Mouse (Mus musculus) thymus, postnatal 10 days (tissue): ENCODE data around the gene Hnrnpu.
"Not testable (repeated sequence)": the region's sequence is repeated elsewhere in the genome, so short reads cannot be mapped to it uniquely, and the experiment has no call there.

Source experiments
- DNase-seq, 2 experiments: peaks; one replicate each; pipeline ENCODE4 v3.0.0; 2021; ENCODE audit warnings: low spot score in 2 of 2

Hnrnpu gene

DNA sequence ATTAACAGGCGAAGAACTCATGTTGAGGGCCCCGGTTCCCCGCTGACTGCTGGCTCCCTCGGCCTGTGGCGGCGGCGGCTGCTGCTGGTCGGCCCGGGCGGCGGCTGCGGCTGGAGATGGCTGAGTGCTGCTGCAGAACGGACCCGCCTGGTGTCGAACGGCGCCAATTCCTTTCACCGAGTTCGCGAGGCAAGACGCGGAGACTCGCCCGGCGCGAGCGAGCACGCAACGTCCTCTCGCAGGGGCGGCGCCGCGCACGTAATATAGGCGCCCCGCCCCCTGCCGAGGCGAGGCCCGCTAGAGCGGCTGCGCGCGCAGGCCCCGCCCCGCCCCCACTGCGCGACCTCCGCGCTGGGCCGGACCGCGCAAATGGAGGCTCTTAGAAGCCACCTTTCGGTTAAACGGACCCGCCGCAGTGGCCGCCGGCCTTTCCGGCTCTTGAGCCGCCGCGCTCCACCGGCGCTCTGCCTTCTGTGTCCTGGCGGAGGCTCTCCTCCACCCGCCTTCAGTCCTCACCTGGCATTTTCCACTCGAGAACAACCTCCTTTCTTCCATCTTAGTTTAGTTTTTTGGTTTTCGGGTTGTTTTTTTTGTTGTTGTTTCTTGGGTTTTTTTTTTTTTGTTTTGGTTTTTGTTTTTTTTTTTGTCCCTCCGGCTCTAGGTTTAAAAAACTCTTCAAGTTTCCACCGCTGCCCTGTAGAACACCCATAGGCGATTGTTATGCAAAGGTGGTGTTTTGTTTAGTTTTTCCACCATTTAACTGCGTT lies at the start of gene Hnrnpu:
Gene Hnrnpu (minus strand): TSS at position 247 of the 767 bp plus-strand sequence.
- peak; percentile 91 to 96 for DNase-seq

DNA sequence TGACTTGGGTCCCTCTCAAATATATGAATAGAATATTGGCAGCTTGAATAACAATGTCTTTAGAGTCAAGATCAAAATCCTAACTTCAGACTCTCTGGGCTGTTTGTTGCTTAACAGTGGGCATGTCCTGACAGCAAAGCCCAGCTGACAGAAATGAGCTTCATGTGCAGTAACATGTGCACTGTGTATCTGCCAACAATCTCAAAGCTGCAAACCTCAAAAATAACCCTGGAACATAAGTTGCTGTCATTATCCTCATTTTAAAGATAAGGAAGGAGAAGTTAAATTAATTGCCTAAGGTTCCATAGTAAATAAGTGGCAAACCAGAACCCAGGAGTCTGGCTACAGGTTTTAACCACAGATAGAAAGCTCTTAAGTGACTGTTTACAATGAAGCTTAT lies 44.6 kb upstream of the Hnrnpu start:
- no peak for DNase-seq

DNA sequence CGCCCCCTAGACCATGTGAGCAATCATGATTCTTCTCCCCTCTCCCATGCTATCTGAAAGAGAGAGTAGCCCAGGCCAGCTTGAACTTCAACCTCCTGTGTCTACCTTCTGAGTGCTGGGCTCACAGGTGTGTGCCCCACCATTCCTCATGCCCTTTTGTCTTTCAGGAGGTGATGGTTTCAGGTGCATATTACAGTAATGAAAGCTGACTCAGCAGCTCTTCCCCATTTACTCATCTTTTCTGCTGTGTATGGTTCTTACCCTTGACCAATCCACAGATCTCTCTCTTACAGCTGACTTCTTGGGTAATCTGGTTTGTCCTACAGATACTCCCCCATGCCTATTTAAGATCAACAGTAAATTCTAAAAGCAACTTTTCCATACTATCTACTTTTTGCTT lies 41.6 kb upstream of the Hnrnpu start:
- no peak for DNase-seq

- no peak for DNase-seq
Observed at GRCm38 (mm10) chr1:178378115-178378514, 40.5 kb upstream of the Hnrnpu start.

DNA sequence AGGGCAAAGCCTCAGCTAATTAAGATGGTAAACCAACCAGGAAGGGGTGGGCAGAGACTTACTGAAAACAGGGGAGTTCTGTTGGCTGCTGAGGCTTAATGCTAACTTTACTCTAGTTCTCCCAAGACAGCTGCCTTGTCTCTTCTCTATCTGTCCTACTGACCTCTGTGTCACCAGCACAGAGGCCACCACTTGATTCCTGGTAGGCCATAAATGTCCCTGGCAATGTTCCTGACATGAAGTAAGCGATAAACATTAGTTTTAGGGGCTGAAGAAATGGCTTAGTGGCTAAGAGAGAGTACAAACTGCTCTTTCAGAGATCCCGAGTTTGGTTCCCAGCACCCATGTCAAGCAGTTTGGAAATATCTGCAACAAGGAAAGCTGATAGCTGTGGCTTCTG lies 39.3 kb upstream of the Hnrnpu start:
- DNase-seq, result no peak

- no peak for DNase-seq
Observed at GRCm38 (mm10) chr1:178376061-178376460, 38.5 kb upstream of the Hnrnpu start.

DNA sequence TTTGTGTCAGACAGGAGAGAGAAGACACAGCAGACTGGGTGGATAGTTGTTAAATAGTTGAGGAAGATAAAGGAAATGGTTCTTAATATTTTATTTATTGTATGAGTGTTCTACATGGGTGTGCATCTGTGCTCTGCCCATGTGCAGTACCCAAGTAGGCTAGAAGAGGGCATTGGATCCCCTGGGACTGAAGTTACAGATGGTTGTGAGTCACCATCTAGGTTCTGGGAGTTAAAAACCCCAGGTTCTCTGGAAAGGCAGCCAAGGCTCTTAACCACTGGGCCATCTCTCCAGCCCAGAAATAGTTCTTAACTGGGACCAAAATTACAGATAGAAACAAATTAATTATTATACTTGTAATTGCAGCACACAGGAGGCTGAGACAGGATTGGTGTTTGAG lies 37.8 kb upstream of the Hnrnpu start:
- DNase-seq, result no peak

DNA sequence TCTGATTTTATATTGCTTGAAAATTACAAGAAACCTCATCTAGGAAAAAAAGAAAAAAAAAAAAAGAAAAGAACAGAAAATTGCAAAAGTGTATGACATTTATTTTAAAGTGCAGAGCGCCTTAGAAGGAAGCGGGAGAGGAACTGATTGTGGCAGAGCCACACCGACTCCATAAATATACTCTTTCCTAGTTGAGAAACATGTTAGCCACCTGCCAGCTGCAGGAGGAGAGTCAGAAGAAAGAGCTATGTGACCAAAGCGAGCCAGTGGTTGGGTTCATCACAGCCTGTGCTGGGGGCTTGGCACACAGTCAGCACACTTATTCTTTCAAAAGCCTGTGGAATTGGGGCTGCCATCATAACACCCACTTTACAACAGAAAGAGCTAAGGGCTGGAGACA lies 35.1 kb upstream of the Hnrnpu start:
- no peak for DNase-seq

DNA sequence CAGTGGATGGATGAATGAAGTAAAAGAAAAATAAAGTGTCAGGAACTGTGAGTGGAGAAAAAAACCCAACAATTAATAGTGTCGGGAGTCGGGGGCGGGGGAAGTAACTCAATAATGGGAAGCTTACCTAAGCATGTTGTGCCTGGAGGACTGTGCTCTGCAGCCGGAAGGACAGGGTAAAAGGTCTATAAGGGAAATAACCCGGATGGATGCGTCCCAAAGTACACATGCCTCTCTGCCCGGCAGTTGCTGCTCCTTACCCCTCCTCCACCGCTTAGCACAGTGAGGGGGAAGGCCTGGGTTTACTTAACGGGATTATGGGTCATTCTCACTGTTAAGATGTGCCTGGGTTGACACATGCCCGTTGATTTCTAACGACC lies 31.7 kb upstream of the Hnrnpu start:
- peak; percentile 25 to 39 for DNase-seq

DNA sequence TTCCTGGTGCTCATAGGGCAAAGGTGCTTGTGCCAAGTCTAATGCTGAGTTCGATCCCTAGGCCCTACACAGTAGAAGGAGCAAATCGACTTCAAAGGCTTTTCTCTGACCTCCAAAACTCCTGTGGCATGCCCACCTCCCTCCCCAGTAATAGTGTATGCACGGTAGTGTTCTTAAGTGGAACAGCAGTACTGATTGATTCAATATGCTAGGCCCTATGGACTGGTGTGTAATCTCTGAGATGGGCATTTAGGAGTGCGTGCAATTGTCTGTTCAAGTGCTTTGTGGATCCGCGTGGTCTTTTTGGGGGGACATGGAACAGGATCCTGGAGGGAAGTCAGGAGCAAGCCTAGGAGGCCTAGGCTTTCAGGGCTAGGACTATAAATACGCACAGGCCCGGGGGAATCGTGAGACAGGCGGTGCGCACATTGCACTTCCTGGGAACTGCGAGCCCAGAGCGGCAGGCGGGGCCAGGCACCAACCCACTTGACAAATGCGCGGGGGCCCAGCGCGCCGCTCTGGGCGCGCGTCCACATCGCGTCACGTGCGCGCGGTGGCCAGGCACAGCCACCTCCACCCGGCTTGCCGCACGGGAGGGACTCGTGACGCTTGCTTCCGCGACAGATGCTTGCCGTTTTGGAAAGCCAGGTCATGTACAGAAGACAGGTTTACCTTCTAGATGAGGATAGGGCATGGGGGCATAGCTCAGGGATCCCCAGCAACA lies 31.1 kb upstream of the Hnrnpu start:
- DNase-seq, result peak; percentile 81 to 85

DNA sequence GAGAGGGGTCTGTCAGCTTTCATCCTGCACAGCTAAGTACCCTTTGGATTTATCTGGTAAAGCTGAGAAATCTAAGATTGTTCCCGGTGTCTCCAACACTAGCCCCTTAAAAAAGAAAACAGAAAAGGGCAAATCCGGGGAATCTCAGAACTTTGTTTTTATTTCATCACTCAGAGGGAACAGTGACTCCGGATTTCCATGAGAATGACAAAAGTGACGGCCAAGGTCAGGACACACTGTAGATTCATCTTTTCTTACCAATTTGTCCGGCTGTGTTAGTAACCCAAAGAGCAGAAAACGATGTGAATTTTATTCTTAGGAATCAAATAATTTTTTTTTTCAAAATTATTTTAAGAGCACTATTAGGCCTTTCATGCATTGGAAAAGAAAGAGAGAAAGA lies 30.5 kb upstream of the Hnrnpu start:
- DNase-seq, result no peak

- DNase-seq, result no peak
Observed at GRCm38 (mm10) chr1:178365171-178365570, 27.6 kb upstream of the Hnrnpu start.

GRCm38 (mm10) chr1:178360702-178361101 lies 23.1 kb upstream of the Hnrnpu start:
- peak in 1 of 2 experiments; percentile 26 for DNase-seq

DNA sequence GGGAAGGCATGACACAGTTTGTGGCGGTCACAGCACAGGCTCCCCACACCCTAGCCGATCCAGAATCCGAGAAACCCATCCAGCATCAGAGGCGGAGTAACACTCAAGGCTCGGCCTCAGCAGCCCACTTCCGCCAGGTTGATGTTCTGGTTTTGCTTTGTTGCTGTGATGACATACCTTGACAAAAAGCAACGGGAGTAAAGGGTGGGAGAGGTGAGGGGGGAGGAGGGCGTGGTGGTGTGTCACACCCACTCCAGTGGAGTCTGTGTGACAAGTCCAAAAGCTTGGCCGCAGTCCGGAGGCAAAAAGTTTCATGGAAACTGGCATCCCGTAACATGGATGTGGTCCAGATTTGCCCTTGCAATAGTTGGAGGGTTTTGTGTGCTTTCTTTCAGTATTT lies 22.7 kb upstream of the Hnrnpu start:
- DNase-seq, result no peak

GRCm38 (mm10) chr1:178357776-178358710 lies 20.4 kb upstream of the Hnrnpu start:
- DNase-seq, result no peak

DNA sequence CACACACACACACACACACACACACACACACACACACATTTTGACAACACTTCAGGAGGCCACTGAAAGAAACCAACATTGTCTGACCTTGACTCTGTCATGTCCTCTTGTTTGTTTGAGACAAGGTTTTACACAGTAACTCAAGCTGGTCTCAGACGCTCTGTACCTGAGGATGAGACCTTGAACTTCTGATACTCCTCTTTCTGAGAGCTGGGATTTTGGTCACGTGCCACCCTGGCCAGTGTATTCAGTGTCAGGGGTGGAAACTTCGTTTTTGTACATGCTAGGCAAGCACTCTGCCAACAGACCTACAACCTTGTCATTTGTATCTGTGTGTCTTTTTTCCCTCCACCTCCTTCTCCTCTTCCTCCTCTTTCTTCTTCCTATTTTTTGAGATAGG lies 17.0 kb upstream of the Hnrnpu start:
- no peak for DNase-seq

DNA sequence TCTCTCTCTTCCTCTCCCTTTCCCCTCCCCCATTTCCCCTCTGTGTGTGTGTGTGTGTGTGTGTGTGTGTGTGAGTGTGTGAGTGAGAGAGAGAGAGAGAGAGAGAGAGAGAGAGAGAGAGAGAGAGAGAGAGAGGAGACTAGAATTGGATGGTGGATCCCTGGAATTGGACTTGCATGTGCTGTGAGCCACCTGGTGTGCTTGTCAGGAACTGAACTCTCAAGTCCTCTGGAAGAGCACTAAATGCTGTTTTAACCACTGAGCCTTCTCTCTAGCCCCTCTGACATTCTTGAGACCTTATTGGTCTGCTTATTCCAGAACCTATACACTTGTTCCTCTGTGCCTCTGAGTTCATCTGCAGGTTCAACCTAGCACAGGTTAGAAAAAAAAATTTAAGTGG lies 14.0 kb upstream of the Hnrnpu start:
- DNase-seq, result no peak

DNA sequence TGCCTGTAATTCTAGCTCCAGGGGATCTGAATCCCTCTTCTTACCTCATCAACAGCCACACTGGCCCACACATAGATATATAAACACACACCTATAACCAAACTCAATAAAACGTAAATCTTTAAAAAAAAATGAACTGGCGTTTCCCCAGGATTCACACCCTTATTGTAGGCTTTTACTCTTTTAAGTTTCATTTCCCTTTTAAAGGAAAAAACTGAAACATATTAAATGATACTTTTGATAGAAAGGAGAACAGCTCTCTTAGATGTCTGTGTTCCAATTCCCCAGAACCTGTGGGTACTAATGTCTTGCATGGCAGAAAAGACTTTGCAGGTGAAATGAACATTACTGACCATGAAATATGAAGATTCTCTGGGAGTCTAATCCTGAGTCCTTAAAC lies 13.2 kb upstream of the Hnrnpu start:
- no peak for DNase-seq

- not testable (repeated sequence) for DNase-seq
Observed at GRCm38 (mm10) chr1:178344071-178344805, 6.6 kb upstream of the Hnrnpu start.

DNA sequence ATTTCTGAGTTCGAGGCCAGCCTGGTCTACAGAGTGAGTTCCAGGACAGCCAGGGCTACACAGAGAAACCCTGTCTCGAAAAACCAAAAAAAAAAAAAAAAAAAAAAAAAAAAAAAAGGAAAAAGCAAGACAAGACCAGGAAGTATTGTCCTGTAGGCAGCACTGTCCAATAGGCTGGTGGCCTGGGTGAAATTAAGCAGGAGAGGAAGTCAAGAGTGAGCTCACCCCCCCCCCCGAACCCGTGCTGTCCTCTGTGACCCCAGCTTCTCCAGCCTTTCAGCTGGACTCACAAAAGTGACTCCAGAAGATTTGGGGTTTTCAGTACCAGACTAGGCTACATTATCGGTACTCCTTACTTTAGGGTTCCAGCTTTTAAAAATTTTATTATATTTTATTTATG lies 5.0 kb upstream of the Hnrnpu start:
- no peak for DNase-seq

DNA sequence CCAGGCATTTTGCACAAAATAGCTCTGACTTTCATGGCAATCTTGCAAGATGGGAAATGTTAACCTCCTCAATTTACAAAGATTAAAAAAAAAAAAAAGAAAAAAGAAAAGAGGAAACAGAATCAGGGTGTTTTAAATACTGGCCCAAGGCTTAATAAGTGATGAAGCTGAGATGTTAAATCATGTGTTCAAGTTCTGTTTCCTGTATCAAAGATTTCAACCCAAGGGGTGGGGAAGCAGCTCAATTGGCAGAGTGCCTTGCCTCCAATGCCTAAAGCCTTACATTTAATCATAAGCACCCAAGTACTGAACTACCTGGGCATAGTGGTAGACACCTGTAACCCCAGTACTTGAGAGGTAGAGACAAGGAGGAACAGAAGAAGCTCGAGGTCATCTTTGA lies 4.5 kb upstream of the Hnrnpu start:
- DNase-seq, result no peak

- no peak for DNase-seq
Observed at GRCm38 (mm10) chr1:178341435-178341834, 3.8 kb upstream of the Hnrnpu start.
